Comparison of ENCODE assay signal across 20 mouse cellular contexts in the genomic region with DNA sequence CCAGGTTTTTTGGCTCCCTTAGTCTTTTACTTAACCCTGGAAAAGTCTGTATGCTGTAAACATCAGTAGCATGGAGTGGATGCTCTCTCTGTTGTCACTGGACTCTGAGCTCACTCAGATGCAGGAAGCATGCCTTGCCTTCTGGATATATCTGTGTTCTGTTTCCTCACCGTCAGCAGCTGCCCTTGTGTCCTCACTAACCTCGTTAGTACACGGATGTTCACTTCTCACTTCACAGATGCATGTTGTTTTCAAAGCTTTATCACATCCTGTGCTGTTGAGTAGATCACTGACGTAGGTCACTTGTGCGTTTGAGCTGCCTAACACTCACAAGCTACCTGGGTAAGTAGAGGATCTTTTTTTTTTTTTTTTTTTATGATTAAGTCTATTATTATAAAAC.
DNase-seq lines count a peak whose midpoint lies in the region; ATAC-seq lines count a peak whose summit lies in the region.
"Had no signal": no experiment of that assay in that cellular context is flagged by ENCODE, and none has a peak within 500 bp of the region (broad histone marks: within the 10 kb centered on the region; RNA-seq: fewer than 3 reads in every experiment).

No protein-coding gene starts in this region.

- DNase-seq in CD4-positive helper T cell, adult 2 months (ENCODE audit: low read depth, low spot score), result peak; percentile 44
- DNase-seq in induced T-regulatory cell, adult 2 months (ENCODE audit: low read depth), result peak; percentile 13
- peak; percentile 54 for DNase-seq in thymus, postnatal 14 days
- DNase-seq in cerebellum, adult 9-11 months, result no peak
- DNase-seq in embryo, embryonic 11 days, result no peak
- DNase-seq: adrenal gland, adult 2 months; adrenal gland, postnatal 36 days; cerebellum, adult 18-20 months; cerebellum, postnatal 25 days; gastrocnemius, postnatal 25 days; heart, postnatal 36 days; kidney, postnatal 14 days; lung, embryonic 14.5 days; lung, postnatal 36 days had no signal

- peak; percentile 41 for ATAC-seq in CD4-positive, CD25-positive, alpha-beta regulatory T cell, adult 4 months
- no peak for ATAC-seq in monocyte, adult 5-6 weeks (replicated peaks; ENCODE audit: insufficient number of reproducible peaks, low FRiP score, low TSS enrichment, poor library complexity, severe bottlenecking)
- ATAC-seq: forebrain, embryonic 14.5 days; hindbrain, postnatal 0 days; intestine, postnatal 0 days; midbrain, embryonic 16.5 days had no signal

Comparison
In these comparisons a context has a peak if more than half of its experiments do, and no peak if none do; other contexts are left out.
1. DNase-seq: peak in CD4-positive helper T cell, adult 2 months (single experiment), induced T-regulatory cell, adult 2 months (single experiment) and thymus, postnatal 14 days (single experiment); none in cerebellum, adult 9-11 months (single experiment) and embryo, embryonic 11 days (single experiment).